Mouse (Mus musculus) hindbrain, embryonic 16.5 days (tissue): ENCODE results near the gene Exo5. TPM values are rescaled to one million over a fixed set of nuclear protein-coding genes. Genes with fewer than 3 reads are reported as not detected.

Source experiments
- ATAC-seq: fragments of 200-750 bp; cut with Nextera tagmentation; 2 replicates; pipeline ENCODE4 v1.8.0; 2017; ENCODE audit warnings: moderate TSS enrichment, moderate library complexity
- H3K27ac ChIP-seq: fragments of 300-500 bp; sonication (generic); 2 replicates; pipeline ENCODE4 v1.5.1; 2014; ENCODE audit warnings: low read depth, mild to moderate bottlenecking, control low read depth, low read length, moderate library complexity
- H3K27me3 ChIP-seq: fragments of 300-500 bp; sonication (generic); replicated peaks from 2 replicates; pipeline ENCODE4 v1.6.1; 2014; ENCODE audit warnings: low read length; ENCODE audit not compliant: control insufficient read depth, insufficient read depth
- H3K36me3 ChIP-seq: fragments of 300-500 bp; sonication (generic); 2 replicates; pipeline ENCODE4 v1.6.1; 2014; ENCODE audit warnings: mild to moderate bottlenecking, low read length, moderate library complexity, mixed read lengths; ENCODE audit not compliant: control insufficient read depth, insufficient read depth
- H3K4me1 ChIP-seq: fragments of 300-500 bp; sonication (generic); 2 replicates; pipeline ENCODE4 v1.6.1; 2014; ENCODE audit warnings: low read depth, low read length; ENCODE audit not compliant: control insufficient read depth, insufficient read depth
- H3K4me2 ChIP-seq: fragments of 300-500 bp; sonication (generic); 2 replicates; pipeline ENCODE4 v1.6.1; 2014; ENCODE audit warnings: mild to moderate bottlenecking, low read length, control low read depth, moderate library complexity
- H3K4me3 ChIP-seq: fragments of 300-500 bp; sonication (generic); 2 replicates; pipeline ENCODE4 v1.5.1; 2014; ENCODE audit warnings: mild to moderate bottlenecking, low read length, control low read depth, moderate library complexity
- H3K9ac ChIP-seq: fragments of 300-500 bp; sonication (generic); 2 replicates; pipeline ENCODE4 v1.6.1; 2014; ENCODE audit warnings: low read depth, mild to moderate bottlenecking, control low read depth, low read length, moderate library complexity
- H3K9me3 ChIP-seq: fragments of 300-500 bp; sonication (generic); 2 replicates; pipeline ENCODE4 v1.6.1; 2014; ENCODE audit warnings: mild to moderate bottlenecking, low read length, moderate library complexity; ENCODE audit not compliant: control insufficient read depth
- WGBS: fragments of 180-500 bp; shearing (Covaris S2); extraction: QIAGEN DNeasy Blood & Tissue Kit; methylation state at CpG from one replicate; pipeline ENCODE4 v1.1.7; 2014; 5-methylcytosine and 5-hydroxymethylcytosine counted together
- polyA plus RNA-seq: library from polyadenylated mRNA; unstranded; fragments of >200 nt; fragmentation: Nextera tagmentation; extraction: Ambion mirVana; gene quantifications from 2 replicates; pipeline ENCODE4 v1.2.1, GENCODE M21; 2015

The Exo5 gene
- polyA plus RNA-seq, 1 experiment from 2014 or later: 28.0 TPM

DNA sequence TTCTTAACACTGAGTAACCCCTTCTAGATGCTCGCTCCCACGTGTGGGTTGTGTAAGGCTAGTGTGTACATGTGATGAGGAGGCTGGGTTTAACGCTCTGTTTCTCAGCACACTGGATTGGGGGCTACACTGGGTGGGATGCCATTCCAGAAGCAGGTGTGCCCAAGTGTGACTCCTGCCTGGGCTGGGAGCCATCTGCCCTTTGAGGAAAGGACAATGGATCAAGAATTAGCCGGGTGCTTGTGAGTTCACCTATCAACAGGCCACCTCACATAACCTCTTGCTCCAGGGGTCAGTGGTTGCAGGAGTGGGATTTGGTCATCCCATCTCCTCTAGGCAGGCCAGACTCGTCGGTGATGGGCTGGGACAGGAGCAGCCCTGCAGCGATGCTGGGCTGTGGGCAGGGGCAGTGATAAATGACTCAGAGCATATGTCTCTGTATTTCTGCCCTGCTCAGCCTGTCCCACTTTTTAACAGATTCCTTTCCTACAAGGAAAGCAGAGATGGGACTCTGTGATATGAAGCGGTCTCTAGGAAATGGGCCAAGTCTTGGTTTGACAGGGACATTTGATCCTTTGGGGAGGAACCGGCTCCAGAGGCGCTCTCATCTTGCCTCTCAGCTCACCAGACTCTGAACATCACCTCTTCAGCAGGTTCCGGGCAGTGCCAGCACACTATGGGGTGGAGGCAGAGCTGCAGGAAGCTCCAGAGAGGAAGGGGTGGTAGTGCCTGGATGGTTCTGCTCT lies 31.0 kb downstream of the Exo5 start:
- H3K9ac ChIP-seq: no peak overlapping the region
- 71% methylated on average over 11 of the region's 11 CpGs for WGBS
- no peaks in the 10 kb centered on the region for H3K4me1 ChIP-seq
- no peaks in the 10 kb centered on the region for H3K9me3 ChIP-seq
- H3K27me3 ChIP-seq: no peaks in the 10 kb centered on the region
- H3K36me3 ChIP-seq: no peaks in the 10 kb centered on the region
- H3K4me2 ChIP-seq: no peak overlapping the region
- H3K27ac ChIP-seq: no peak overlapping the region
- 0 out of 2 replicates have a peak, but pooled peaks have one; percentile 18 for ATAC-seq
- no peak overlapping the region for H3K4me3 ChIP-seq

DNA sequence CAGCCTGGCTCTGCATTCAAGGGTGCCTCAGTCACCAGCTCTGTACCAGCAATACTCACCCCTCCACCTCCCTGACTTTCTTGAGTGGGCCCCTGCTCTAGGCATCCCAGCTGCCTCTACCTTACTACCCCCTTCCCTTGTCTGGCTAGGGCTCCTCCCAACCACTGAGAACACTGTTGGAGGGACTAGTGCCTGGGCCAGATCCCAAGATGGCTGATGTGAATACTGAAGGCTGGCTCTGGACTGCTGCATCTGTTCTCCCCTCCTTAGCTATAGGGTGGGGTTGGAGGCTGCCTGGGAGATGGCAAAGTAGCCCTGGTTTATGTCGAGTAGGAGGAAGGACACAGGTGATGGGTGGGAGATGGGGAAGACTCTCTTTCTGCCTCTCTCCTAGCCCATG lies 32.3 kb downstream of the Exo5 start:
- no peak overlapping the region for H3K9ac ChIP-seq
- H3K27me3 ChIP-seq: no peaks in the 10 kb centered on the region
- H3K4me3 ChIP-seq: no peak overlapping the region
- no peak overlapping the region for H3K4me2 ChIP-seq
- no peaks in the 10 kb centered on the region for H3K36me3 ChIP-seq
- H3K27ac ChIP-seq: no peak overlapping the region
- ATAC-seq: 0 out of 2 replicates have a peak, but pooled peaks have one; percentile 15
- H3K9me3 ChIP-seq: no peaks in the 10 kb centered on the region
- 50% methylated on average over 1 of the region's 1 CpGs for WGBS
- no peaks in the 10 kb centered on the region for H3K4me1 ChIP-seq

DNA sequence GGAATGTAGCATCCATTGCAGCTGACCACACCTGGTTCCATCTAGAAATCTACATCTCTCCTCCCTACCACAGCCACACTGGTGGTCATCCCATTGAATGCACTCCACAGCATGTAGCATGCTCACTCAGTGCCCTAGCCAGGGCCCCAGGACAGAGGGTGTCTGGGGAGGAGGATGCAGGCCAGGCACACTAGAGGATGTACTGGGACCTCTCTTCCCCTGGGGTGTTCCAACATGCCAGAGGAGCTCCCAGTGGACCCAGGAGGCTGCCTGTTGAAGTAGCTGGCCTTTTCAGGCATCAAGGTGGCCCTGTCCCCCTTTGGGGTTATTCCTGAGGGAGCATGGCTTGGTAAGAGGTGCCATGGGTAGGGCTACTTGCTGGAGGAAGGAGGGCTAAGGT lies 32.9 kb downstream of the Exo5 start:
- Histone ChIP-seq H3K9ac (no peak overlapping the region), H3K27me3 (no peaks in the 10 kb centered on the region), H3K4me2 (no peak overlapping the region), H3K27ac (no peak overlapping the region), H3K4me1 (no peaks in the 10 kb centered on the region), H3K36me3 (no peaks in the 10 kb centered on the region), H3K9me3 (no peaks in the 10 kb centered on the region), H3K4me3 (no peak overlapping the region)
- ATAC-seq: no peak

- Histone ChIP-seq H3K9me3 (no peaks in the 10 kb centered on the region), H3K9ac (0 out of 2 replicates have a peak overlapping the region, but pooled peaks have one; percentile 14), H3K4me2 (no peak overlapping the region), H3K27ac (no peak overlapping the region), H3K36me3 (no peaks in the 10 kb centered on the region), H3K4me3 (no peak overlapping the region), H3K27me3 (no peaks in the 10 kb centered on the region), H3K4me1 (no peaks in the 10 kb centered on the region; the same call in 1 of the 2 replicates)
- WGBS: 56% methylated on average over 11 of the region's 11 CpGs
- ATAC-seq: peak; percentile 35; the same call in 1 of the 2 replicates
Measured at GRCm38 (mm10) chr4:120890754-120891440, 33.9 kb downstream of the Exo5 start.

DNA sequence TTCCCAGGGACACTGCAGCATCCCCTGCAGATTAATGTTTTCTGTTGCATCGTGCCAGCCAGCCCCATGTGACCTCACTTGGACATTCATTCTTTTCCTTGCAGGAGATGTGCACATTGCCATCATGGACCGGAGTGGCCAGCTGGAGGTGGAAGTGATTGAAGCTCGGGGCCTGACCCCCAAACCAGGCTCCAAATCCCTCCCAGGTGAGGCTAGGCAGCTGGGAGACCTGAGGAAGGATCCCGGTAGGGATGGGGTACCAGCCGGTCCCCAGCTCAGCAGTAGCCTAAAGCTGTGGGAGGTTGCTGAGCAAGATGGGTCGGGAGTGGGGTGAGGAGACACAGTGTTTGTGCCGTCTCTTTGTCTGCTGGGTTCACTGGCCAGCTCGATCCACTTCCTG lies 35.9 kb downstream of the Exo5 start:
- WGBS: 70% methylated on average over 8 of the region's 8 CpGs
- no peak overlapping the region for H3K4me3 ChIP-seq
- H3K27ac ChIP-seq: no peak overlapping the region
- H3K9me3 ChIP-seq: no peaks in the 10 kb centered on the region
- no peak overlapping the region for H3K9ac ChIP-seq
- H3K36me3 ChIP-seq: no peaks in the 10 kb centered on the region
- no peaks in the 10 kb centered on the region; the same call in 1 of the 2 replicates for H3K4me1 ChIP-seq
- H3K4me2 ChIP-seq: no peak overlapping the region
- no peak for ATAC-seq
- no peaks in the 10 kb centered on the region for H3K27me3 ChIP-seq

DNA sequence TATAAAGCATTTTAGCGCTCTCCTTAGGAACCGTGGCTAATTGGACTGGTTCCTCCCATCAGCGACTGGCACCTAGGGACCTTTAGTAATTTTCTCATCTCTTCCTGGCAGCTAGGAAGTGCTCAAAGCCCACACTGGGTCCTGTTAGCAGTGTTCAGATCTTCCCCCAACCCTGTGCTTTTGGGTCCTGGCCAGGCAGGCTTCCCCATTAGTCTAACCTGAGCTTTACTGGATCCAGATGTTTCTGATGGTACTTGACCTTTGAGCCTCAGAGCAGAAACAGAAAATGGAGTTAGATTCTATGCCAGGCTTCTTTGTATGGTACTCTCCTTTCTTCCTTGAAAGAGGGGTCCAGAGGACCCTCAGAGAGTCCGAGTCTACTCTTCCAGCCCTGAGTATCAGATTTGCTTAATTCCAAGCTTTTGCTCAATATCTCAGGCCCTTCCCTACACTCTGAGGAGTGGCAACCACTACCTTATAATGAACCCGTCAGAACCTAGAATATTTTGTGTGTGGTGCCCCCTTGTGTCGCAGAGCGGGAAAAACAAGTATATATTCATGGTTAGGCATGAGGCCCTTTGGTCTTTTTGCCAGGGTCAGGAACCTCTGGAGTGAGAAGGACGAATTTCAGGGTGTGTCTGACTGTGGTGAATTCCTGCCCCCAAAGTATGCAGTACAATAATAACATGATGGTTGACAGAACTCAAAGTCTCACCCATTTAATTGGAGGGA lies 37.3 kb downstream of the Exo5 start:
- Histone ChIP-seq H3K4me2 (no peak overlapping the region), H3K36me3 (no peaks in the 10 kb centered on the region), H3K4me1 (peaks cover 3% of the 10 kb centered on the region), H3K27ac (no peak overlapping the region), H3K4me3 (no peak overlapping the region), H3K27me3 (no peaks in the 10 kb centered on the region), H3K9me3 (no peaks in the 10 kb centered on the region), H3K9ac (no peak overlapping the region)
- 28% methylated on average over 8 of the region's 8 CpGs for WGBS
- ATAC-seq: no peak; the same call in 1 of the 2 replicates

GRCm38 (mm10) chr4:120886811-120887210 lies 38.0 kb downstream of the Exo5 start:
- no peak for ATAC-seq
- no peak overlapping the region for H3K9ac ChIP-seq
- no peaks in the 10 kb centered on the region for H3K36me3 ChIP-seq
- H3K27me3 ChIP-seq: no peaks in the 10 kb centered on the region
- no peak overlapping the region for H3K4me3 ChIP-seq
- H3K9me3 ChIP-seq: no peaks in the 10 kb centered on the region
- H3K27ac ChIP-seq: no peak overlapping the region
- H3K4me1 ChIP-seq: peaks cover 10% of the 10 kb centered on the region
- H3K4me2 ChIP-seq: no peak overlapping the region
- 85% methylated on average over 5 of the region's 5 CpGs for WGBS

GRCm38 (mm10) chr4:120886131-120886530 lies 38.7 kb downstream of the Exo5 start:
- H3K9ac ChIP-seq: no peak overlapping the region
- no peak for ATAC-seq
- 24% methylated on average over 4 of the region's 4 CpGs for WGBS
- H3K4me2 ChIP-seq: no peak overlapping the region
- no peak overlapping the region for H3K4me3 ChIP-seq
- no peaks in the 10 kb centered on the region for H3K36me3 ChIP-seq
- H3K9me3 ChIP-seq: no peaks in the 10 kb centered on the region
- no peak overlapping the region for H3K27ac ChIP-seq
- peaks cover 11% of the 10 kb centered on the region for H3K4me1 ChIP-seq
- no peaks in the 10 kb centered on the region for H3K27me3 ChIP-seq
